Mouse (Mus musculus): ENCODE results near the gene Hist2h2aa2. TPM values are rescaled to one million over a fixed set of nuclear protein-coding genes. Genes with fewer than 3 reads are reported as not detected.
"Not testable (repeated sequence)": the region's sequence is repeated elsewhere in the genome, so short reads cannot be mapped to it uniquely, and the experiment has no call there.

Hist2h2aa2 gene
- polyA plus RNA-seq, 1 experiment from 2014 or later: 52.8 TPM

GRCm38 (mm10) chr3:96209242-96209641 is 30.8 kb downstream of the Hist2h2aa2 start:
- H3K27ac ChIP-seq: no peak overlapping the region
- H3K36me3 ChIP-seq: no peaks in the 10 kb centered on the region
- 19% methylated on average over 15 of the region's 15 CpGs for WGBS
- no peak for ATAC-seq (ENCODE audit: insufficient number of reproducible peaks, insufficient read depth, low FRiP score, low TSS enrichment, low read depth)
- no peak overlapping the region for H3K4me3 ChIP-seq
- H3K27me3 ChIP-seq: no peaks in the 10 kb centered on the region
- no peaks in the 10 kb centered on the region for H3K9me3 ChIP-seq
- no peak overlapping the region for H3K4me2 ChIP-seq
- H3K4me1 ChIP-seq: no peaks in the 10 kb centered on the region
- 0 out of 2 replicates have a peak overlapping the region, but pooled peaks have one; percentile 27 for H3K9ac ChIP-seq

GRCm38 (mm10) chr3:96207819-96208218 is 32.3 kb downstream of the Hist2h2aa2 start:
- 83% methylated on average over 3 of the region's 3 CpGs for WGBS
- Histone ChIP-seq H3K4me1 (no peaks in the 10 kb centered on the region), H3K27ac (no peak overlapping the region), H3K36me3 (no peaks in the 10 kb centered on the region), H3K4me2 (no peak overlapping the region), H3K9ac (no peak overlapping the region), H3K9me3 (no peaks in the 10 kb centered on the region), H3K27me3 (no peaks in the 10 kb centered on the region), H3K4me3 (no peak overlapping the region)
- no peak for ATAC-seq (ENCODE audit: insufficient number of reproducible peaks, insufficient read depth, low FRiP score, low TSS enrichment, low read depth)

DNA sequence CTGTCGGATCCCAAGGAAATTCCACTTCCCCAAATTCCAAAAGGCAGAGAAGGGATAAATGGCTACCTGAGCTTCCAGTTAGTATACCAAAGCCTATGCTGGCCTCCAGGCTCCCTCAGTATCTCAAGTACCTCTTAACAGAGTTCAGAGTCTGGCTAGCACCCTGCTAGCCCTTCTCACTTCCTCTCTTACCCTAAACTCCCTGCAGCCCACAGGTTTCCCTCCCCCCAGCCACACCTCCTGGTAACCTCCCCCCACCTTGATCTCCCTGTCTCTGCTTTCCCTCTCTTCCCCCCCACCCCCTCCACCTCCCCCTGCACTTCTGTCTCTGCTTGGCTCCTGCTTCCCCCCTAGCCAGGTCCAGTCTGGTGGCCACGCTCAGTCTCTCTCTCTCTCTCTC is 40.3 kb downstream of the Hist2h2aa2 start:
- WGBS: 60% methylated on average over 2 of the region's 2 CpGs
- H3K27ac ChIP-seq: no peak overlapping the region
- no peak overlapping the region for H3K4me2 ChIP-seq
- no peak overlapping the region for H3K4me3 ChIP-seq
- H3K9ac ChIP-seq: no peak overlapping the region
- H3K27me3 ChIP-seq: no peaks in the 10 kb centered on the region
- no peak for ATAC-seq (ENCODE audit: insufficient number of reproducible peaks, insufficient read depth, low FRiP score, low TSS enrichment, low read depth)
- H3K4me1 ChIP-seq: peaks cover 16% of the 10 kb centered on the region
- peaks cover 6% of the 10 kb centered on the region; the same call in 1 of the 2 replicates for H3K36me3 ChIP-seq
- H3K9me3 ChIP-seq: no peaks in the 10 kb centered on the region

GRCm38 (mm10) chr3:96198601-96199251 is 41.4 kb downstream of the Hist2h2aa2 start:
- H3K27ac ChIP-seq; H3K27me3 ChIP-seq; H3K4me3 ChIP-seq; H3K9ac ChIP-seq; H3K36me3 ChIP-seq; ATAC-seq (ENCODE audit: insufficient number of reproducible peaks, insufficient read depth, low FRiP score, low TSS enrichment, low read depth); H3K9me3 ChIP-seq: not testable (repeated sequence)
- Histone ChIP-seq H3K4me2 (peak overlapping the region; percentile 96), H3K4me1 (peaks cover 16% of the 10 kb centered on the region)
- 20% methylated on average over 8 of the region's 8 CpGs for WGBS

DNA sequence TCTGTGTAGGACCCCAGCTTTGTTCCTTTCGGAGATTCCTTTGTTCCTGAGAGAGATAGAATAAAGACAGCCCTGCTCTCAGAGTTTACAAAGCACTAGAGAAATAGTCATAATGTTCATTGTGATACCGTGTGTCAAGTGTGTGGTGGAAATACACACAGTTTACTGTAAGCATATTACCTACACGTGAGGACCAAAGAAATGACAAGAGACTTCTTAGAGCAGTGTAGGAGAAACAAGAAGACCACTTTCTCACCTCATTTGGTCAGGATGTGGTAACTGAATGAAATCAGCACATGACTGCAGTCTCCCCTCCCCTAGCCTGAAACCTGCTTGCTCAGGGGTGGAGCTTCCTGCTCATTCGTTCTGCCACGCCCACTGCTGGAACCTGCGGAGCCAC is 41.9 kb downstream of the Hist2h2aa2 start:
- Histone ChIP-seq H3K4me2 (peak overlapping the region; percentile 96), H3K27ac (0 out of 2 replicates have a peak overlapping the region, but pooled peaks have one; percentile 57), H3K4me3 (peak overlapping the region; percentile 63), H3K9ac (peak overlapping the region; percentile 59; the same call in 1 of the 2 replicates), H3K4me1 (peaks cover 16% of the 10 kb centered on the region), H3K27me3 (no peaks in the 10 kb centered on the region), H3K36me3 (peaks cover 9% of the 10 kb centered on the region; the same call in 1 of the 2 replicates), H3K9me3 (no peaks in the 10 kb centered on the region)
- 3% methylated on average over 6 of the region's 6 CpGs for WGBS
- ATAC-seq (ENCODE audit: insufficient number of reproducible peaks, insufficient read depth, low FRiP score, low TSS enrichment, low read depth): no peak

- H3K4me3 ChIP-seq: peak overlapping the region; percentile 63
- no peaks in the 10 kb centered on the region for H3K9me3 ChIP-seq
Observed at GRCm38 (mm10) chr3:96197129-96197749, 42.8 kb downstream of the Hist2h2aa2 start.

DNA sequence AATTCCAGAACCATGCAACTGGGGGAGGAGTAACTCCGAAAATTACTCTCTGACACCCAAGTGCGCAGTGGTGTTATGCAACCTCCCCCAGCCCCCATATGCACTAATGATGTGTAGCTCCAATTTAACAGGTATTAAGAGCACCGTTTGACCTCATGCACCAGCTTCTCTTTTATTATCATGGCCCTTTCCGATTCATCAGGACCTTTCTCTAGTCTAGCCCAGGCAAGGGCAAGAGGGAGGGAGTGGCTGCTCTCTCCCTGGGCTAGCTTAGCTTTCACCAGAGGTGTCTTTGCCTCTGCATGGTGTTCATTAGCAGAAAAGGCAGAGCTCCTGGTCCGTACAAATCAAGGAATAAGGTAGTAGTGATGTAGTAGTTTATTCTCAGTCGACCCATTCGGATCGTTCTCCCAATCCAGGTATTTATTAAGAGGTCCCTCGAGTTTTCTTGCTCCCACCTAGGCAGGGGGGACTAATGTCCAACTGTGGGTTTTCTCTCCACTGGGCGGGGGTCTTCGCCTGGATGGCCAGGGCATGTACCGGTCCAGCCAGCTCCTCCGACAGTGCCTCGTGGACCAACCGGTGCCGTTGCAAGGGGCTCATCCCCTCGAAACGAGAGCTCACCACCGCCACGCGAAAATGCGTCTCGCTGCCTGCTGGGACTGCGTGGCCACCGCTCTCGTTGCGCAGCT is 43.5 kb downstream of the Hist2h2aa2 start:
- peak overlapping the region; percentile 96 for H3K27ac ChIP-seq
- H3K9ac ChIP-seq: peak overlapping the region; percentile 88
- H3K4me2 ChIP-seq: peak overlapping the region; percentile 96
- ATAC-seq (ENCODE audit: insufficient number of reproducible peaks, insufficient read depth, low FRiP score, low TSS enrichment, low read depth): no peak; the same call in 1 of the 2 replicates
- peaks cover 19% of the 10 kb centered on the region for H3K4me1 ChIP-seq
- H3K4me3 ChIP-seq: peak overlapping the region; percentile 63
- H3K36me3 ChIP-seq: peaks cover 9% of the 10 kb centered on the region; the same call in 1 of the 2 replicates
- WGBS: 17% methylated on average over 27 of the region's 27 CpGs
- H3K9me3 ChIP-seq: no peaks in the 10 kb centered on the region
- no peaks in the 10 kb centered on the region for H3K27me3 ChIP-seq

More at GRCm38 (mm10) chr3:96197129-96197749, 42.8 kb downstream of the Hist2h2aa2 start:
- Histone ChIP-seq H3K9ac (peak overlapping the region; percentile 88), H3K27me3 (no peaks in the 10 kb centered on the region), H3K4me2 (peak overlapping the region; percentile 96), H3K27ac (peak overlapping the region; percentile 96), H3K4me1 (peaks cover 19% of the 10 kb centered on the region), H3K36me3 (peaks cover 9% of the 10 kb centered on the region; the same call in 1 of the 2 replicates)
- ATAC-seq (ENCODE audit: insufficient number of reproducible peaks, insufficient read depth, low FRiP score, low TSS enrichment, low read depth): peak; percentile 89
- under 1% methylated on average over 50 of the region's 50 CpGs for WGBS

DNA sequence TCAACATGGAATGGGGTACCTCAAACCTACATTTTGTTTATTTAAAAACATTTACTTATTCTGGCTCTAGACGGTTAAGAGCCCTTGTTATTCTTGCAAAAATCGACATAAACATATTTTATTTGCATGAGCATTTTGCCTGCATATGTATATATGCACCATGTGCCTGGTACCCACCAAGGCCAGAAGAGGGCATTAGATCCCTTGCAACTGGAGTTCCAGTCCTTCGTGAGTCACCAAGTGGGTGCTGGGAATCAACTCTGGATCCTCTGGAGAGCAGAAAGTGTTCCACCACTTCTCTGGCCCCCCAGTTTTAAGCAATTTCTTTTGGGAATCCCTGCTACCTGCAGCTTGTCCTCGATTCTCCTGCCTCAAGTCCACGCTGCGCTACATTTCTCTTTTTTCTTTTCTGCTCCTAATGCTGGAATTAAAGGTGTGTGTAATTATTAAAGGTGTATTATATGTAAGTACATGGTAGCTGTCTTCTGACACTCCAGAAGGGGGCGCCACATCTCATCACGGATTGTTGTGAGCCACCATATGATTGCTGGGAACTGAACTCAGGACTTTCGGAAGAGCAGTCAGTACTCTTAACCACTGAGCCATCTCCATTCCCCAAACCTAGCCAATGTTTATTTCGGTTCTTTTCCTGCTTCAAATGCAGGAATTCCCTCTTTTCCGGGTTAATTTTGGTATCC is 44.3 kb downstream of the Hist2h2aa2 start:
- no peak overlapping the region for H3K4me3 ChIP-seq
- 90% methylated on average over 11 of the region's 11 CpGs for WGBS
- ATAC-seq (ENCODE audit: insufficient number of reproducible peaks, insufficient read depth, low FRiP score, low TSS enrichment, low read depth): no peak
- no peaks in the 10 kb centered on the region for H3K9me3 ChIP-seq
- peaks cover 9% of the 10 kb centered on the region; the same call in 1 of the 2 replicates for H3K36me3 ChIP-seq
- H3K27me3 ChIP-seq: no peaks in the 10 kb centered on the region
- peaks cover 19% of the 10 kb centered on the region for H3K4me1 ChIP-seq
- H3K9ac ChIP-seq: no peak overlapping the region
- H3K4me2 ChIP-seq: peak overlapping the region; percentile 96; the same call in 1 of the 2 replicates
- no peak overlapping the region for H3K27ac ChIP-seq

DNA sequence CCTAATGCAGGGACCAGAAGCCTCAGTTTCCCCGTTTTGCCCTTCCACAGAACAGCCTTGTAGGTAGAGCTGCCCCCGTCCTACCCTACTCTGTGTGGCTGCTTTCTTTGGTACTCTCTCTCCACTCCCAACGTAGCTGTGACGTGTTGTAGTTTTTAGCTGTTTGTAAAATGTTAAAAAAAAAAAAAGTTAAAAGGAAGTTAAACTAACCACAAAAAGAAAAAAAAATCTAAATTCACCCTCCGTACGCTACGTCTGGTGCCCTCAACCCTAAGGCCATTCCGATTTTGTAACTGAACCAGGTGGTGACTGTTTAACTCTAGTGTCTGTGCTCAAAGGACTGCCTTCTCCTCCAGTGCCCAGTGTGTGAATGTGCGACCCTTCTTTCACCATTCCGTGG is 45.1 kb downstream of the Hist2h2aa2 start:
- Histone ChIP-seq H3K4me3 (no peak overlapping the region), H3K9me3 (no peaks in the 10 kb centered on the region), H3K4me1 (peaks cover 19% of the 10 kb centered on the region), H3K9ac (no peak overlapping the region), H3K27ac (no peak overlapping the region), H3K27me3 (no peaks in the 10 kb centered on the region), H3K36me3 (peaks cover 17% of the 10 kb centered on the region), H3K4me2 (no peak overlapping the region)
- no peak for ATAC-seq (ENCODE audit: insufficient number of reproducible peaks, insufficient read depth, low FRiP score, low TSS enrichment, low read depth)
- WGBS: 75% methylated on average over 10 of the region's 10 CpGs

GRCm38 (mm10) chr3:96192977-96193376 is 47.1 kb downstream of the Hist2h2aa2 start:
- 41% methylated on average over 12 of the region's 12 CpGs for WGBS
- H3K27ac ChIP-seq: 0 out of 2 replicates have a peak overlapping the region, but pooled peaks have one; percentile 16
- H3K36me3 ChIP-seq: peaks cover 27% of the 10 kb centered on the region
- no peaks in the 10 kb centered on the region for H3K9me3 ChIP-seq
- no peak for ATAC-seq (ENCODE audit: insufficient number of reproducible peaks, insufficient read depth, low FRiP score, low TSS enrichment, low read depth)
- H3K9ac ChIP-seq: no peak overlapping the region
- H3K4me3 ChIP-seq: no peak overlapping the region
- no peaks in the 10 kb centered on the region for H3K27me3 ChIP-seq
- peak overlapping the region; percentile 12; the same call in 1 of the 2 replicates for H3K4me2 ChIP-seq
- H3K4me1 ChIP-seq: peaks cover 16% of the 10 kb centered on the region

Data from embryonic facial prominence, embryonic 13.5 days (tissue).